Mouse (Mus musculus) inflammation-experienced regulatory T-cells (primary cell): Measurements from ENCODE around the gene Esrrb. TPM values are rescaled to one million over a fixed set of nuclear protein-coding genes. Genes with fewer than 3 reads are reported as not detected.

Source experiments
- polyA plus RNA-seq, 2 experiments: library from polyadenylated mRNA; unstranded; fragments of 100-300 nt; shearing (Covaris generic); gene quantifications; one replicate each; pipeline ENCODE4 v1.2.1; 2017

Gene Esrrb
- polyA plus RNA-seq: under 1 TPM in 1 of 2 experiments, not detected in 1; 0.23 TPM

DNA sequence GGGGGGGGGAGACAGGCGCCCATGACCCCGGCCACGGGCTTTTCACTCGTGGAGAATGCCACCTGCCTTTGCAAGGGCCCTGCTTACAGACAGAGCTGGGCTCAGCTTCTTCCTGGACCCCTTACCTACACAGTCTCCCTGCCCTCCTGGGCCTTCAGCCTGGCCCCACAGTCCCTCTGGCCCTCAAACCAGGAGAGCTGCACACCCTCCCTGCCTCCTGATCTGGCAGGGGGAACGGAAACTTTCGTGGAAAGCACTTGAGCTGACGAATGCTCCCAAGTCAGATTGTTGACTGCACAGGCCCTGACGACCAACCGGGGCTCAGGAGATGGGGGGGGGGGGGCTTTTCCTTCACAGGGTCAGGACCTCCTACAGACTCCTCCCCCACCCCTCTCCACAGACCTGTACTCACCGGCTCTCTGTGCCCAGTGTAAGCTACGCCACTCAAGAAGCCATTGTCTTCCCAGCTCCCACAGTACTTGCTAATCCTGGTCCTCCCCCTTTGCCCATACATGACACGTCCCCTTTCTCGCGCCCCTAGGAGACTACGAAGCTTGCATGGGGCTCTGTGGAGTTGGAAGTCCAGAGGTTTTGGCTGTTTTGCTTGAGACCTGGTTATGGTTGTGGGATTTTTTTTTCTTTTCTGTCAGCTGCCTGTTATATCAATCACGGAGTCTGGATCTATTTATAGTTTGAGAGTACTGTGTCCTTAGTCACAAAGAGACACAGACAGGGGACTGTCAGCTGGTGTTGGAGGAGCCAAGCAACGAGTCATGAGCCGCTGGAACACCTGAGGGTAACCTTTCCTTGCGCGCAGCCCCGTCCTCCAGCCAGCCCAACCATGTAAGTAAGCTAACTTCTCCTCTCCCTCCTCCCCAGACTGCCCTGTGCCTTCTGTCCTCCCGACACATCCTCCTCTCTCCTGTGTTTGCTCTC lies at the start of gene Esrrb:
TSS of gene Esrrb (plus strand) at position 422 of the 936 bp plus-strand sequence.

Other genes with a start within 250 kb of the Esrrb start
- 10 to 100 TPM; 27.1 to 37.7 TPM for gene Gpatch2l, start 119.3 kb upstream of the Esrrb start, polyA plus RNA-seq